Mouse (Mus musculus): ENCODE data around the gene Nom1. TPM values are rescaled to one million over a fixed set of nuclear protein-coding genes. Genes with fewer than 3 reads are reported as not detected.
"Not testable (repeated sequence)": the region's sequence is repeated elsewhere in the genome, so short reads cannot be mapped to it uniquely, and the experiment has no call there.

Gene Nom1
- polyA plus RNA-seq (2016; fragmentation: Nextera tagmentation; extraction: Ambion mirVana), result 35.1 and 40.6 TPM in 2 replicates

GRCm38 (mm10) chr5:29434228-29434871 is at the start of gene Nom1:
Gene Nom1 (plus strand): TSS chr5:29434664.
- DNase-seq (ENCODE audit: extremely low spot score, low spot score), result peak; percentile 90
- Histone ChIP-seq H3K36me3 (replicated peaks) (peaks cover 38% of the 10 kb centered on the region), H3K9me3 (no peaks in the 10 kb centered on the region), H3K27ac (peak within 1 kb of the TSS; percentile 88), H3K4me3 (peak within 1 kb of the TSS; percentile 98), H3K4me1 (peaks cover 27% of the 10 kb centered on the region), H3K27me3 (ENCODE audit: poor library complexity, severe bottlenecking) (no peaks in the 10 kb centered on the region; the same call in 1 of the 2 replicates)
- 5% methylated on average over 29 of the region's 29 CpGs for WGBS

- Histone ChIP-seq H3K27me3 (ENCODE audit: poor library complexity, severe bottlenecking) (no peaks in the 10 kb centered on the region), H3K4me1 (no peaks in the 10 kb centered on the region), H3K36me3 (replicated peaks) (no peaks in the 10 kb centered on the region), H3K27ac (no peak overlapping the region), H3K9me3 (no peaks in the 10 kb centered on the region), H3K4me3 (no peak overlapping the region)
- no peak for DNase-seq (ENCODE audit: extremely low spot score, low spot score)
- WGBS, result 47% methylated on average over 1 of the region's 1 CpGs
Observed at GRCm38 (mm10) chr5:29387591-29387990, 46.9 kb upstream of the Nom1 start.

- 62% methylated on average over 7 of the region's 7 CpGs for WGBS
- H3K4me1 ChIP-seq, result no peaks in the 10 kb centered on the region
- DNase-seq (ENCODE audit: extremely low spot score, low spot score), result no peak
- H3K27ac ChIP-seq, result no peak overlapping the region
- H3K9me3 ChIP-seq, result no peaks in the 10 kb centered on the region
- H3K4me3 ChIP-seq, result no peak overlapping the region
- no peaks in the 10 kb centered on the region for H3K27me3 ChIP-seq (ENCODE audit: poor library complexity, severe bottlenecking)
- H3K36me3 ChIP-seq (replicated peaks), result no peaks in the 10 kb centered on the region
Observed at GRCm38 (mm10) chr5:29388181-29388943, 46.1 kb upstream of the Nom1 start.

DNA sequence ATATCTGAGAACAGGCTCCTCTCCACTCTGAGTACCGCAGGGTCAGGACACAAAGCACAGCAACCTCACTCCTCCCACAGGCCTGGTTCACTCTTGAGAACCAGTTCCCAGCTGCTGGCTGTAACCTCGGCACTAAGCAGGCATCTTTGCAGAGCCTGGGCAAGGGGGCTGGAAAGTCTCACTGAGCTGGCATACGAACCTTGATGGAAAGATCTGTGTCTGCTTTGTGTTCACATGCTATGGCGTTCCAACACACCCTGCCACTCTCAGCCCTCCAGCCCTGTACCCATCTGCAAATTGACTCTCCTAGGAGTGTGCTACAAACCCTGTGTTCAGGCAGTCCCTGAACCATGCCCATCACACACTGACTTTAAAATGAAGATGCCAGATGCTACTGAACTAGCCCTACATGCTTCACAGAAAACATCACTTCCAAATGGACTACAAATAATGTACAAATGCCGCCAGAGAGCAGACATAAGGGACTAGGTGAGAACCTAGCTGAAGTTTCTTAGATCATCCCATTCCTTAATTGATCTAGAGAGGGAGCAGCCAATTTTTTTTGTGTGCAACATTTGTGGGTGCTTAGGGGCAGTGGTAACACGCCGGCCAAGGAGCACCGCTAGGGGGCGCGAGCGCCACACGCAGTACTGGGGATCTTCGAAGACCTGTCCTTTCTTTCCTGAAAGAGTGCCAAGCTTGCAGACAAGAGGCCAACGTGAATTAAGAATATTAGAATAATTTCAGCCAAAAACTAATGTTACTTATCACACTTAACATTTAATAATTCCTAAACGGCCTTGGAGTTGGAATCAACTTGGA is 45.3 kb upstream of the Nom1 start:
- peak; percentile 74 for DNase-seq (ENCODE audit: extremely low spot score, low spot score)
- Histone ChIP-seq H3K9me3 (no peaks in the 10 kb centered on the region), H3K4me1 (no peaks in the 10 kb centered on the region), H3K27me3 (ENCODE audit: poor library complexity, severe bottlenecking) (no peaks in the 10 kb centered on the region), H3K4me3 (no peak overlapping the region), H3K36me3 (replicated peaks) (no peaks in the 10 kb centered on the region), H3K27ac (no peak overlapping the region)
- whole genome bisulfite sequencing, result 22% methylated on average over 15 of the region's 15 CpGs

DNA sequence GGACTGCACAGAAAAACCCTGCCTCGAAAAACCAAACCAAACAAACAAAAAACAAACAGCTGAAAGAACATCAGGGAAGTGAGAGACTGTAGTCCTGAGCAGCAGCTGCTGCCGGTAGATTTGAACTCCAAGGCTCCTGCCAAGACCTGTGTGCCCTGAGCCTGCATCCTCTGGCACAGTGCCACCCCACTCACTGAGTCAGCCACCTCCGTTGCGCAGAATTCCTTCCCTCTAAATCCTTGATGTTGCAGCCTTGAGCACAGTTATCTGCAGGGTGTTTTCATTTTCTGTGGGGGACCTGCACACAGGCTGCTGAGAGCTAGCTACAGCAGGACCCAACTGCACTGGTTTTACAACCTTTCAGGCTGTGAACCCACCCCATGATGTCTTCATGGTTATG is 36.0 kb upstream of the Nom1 start:
- H3K27ac ChIP-seq, result no peak overlapping the region
- no peaks in the 10 kb centered on the region for H3K27me3 ChIP-seq (ENCODE audit: poor library complexity, severe bottlenecking)
- H3K4me3 ChIP-seq, result no peak overlapping the region
- no peak for DNase-seq (ENCODE audit: extremely low spot score, low spot score)
- H3K36me3 ChIP-seq (replicated peaks), result no peaks in the 10 kb centered on the region
- no peaks in the 10 kb centered on the region for H3K4me1 ChIP-seq
- no peaks in the 10 kb centered on the region; the same call in 1 of the 2 replicates for H3K9me3 ChIP-seq
- 80% methylated on average over 4 of the region's 4 CpGs for WGBS

- Histone ChIP-seq H3K27me3 (ENCODE audit: poor library complexity, severe bottlenecking) (no peaks in the 10 kb centered on the region), H3K36me3 (replicated peaks) (no peaks in the 10 kb centered on the region), H3K4me3 (no peak overlapping the region), H3K9me3 (no peaks in the 10 kb centered on the region), H3K27ac (no peak overlapping the region), H3K4me1 (no peaks in the 10 kb centered on the region)
- DNase-seq (ENCODE audit: extremely low spot score, low spot score), result no peak
Observed at GRCm38 (mm10) chr5:29410854-29411253, 23.6 kb upstream of the Nom1 start.

DNA sequence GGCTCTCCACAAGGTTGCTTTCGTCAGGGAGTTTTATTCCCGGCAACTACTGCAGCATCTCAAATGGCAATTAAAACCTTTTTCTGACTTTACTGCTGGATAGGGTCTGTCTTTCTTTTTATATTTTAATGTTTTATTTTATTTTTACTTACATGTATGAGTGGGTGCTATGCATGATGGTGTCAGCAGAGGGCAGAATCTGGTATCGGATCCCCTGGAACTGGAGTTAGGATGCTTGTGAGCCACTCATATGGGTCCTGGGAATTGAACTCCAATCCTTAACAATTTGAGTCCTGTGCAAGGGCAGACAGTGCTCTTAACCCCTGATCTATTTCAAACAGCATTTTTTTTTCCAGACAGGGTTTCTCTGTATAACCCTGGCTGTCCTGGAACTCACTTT is 21.4 kb upstream of the Nom1 start:
- Histone ChIP-seq H3K9me3 (no peaks in the 10 kb centered on the region), H3K27me3 (ENCODE audit: poor library complexity, severe bottlenecking) (no peaks in the 10 kb centered on the region), H3K27ac (no peak overlapping the region), H3K4me1 (no peaks in the 10 kb centered on the region), H3K36me3 (replicated peaks) (no peaks in the 10 kb centered on the region), H3K4me3 (no peak overlapping the region)
- no peak for DNase-seq (ENCODE audit: extremely low spot score, low spot score)
- WGBS, result 81% methylated on average over 3 of the region's 3 CpGs

GRCm38 (mm10) chr5:29423330-29423729 is 11.1 kb upstream of the Nom1 start:
- WGBS, result 67% methylated on average over 3 of the region's 3 CpGs
- not testable (repeated sequence) for H3K4me3 ChIP-seq; H3K4me1 ChIP-seq; H3K27me3 ChIP-seq (ENCODE audit: poor library complexity, severe bottlenecking); H3K27ac ChIP-seq; H3K36me3 ChIP-seq (replicated peaks); DNase-seq (ENCODE audit: extremely low spot score, low spot score); H3K9me3 ChIP-seq

- Histone ChIP-seq H3K36me3 (replicated peaks) (peaks cover 43% of the 10 kb centered on the region), H3K4me3 (peak overlapping the region; percentile 98), H3K9me3 (no peaks in the 10 kb centered on the region), H3K27me3 (ENCODE audit: poor library complexity, severe bottlenecking) (no peaks in the 10 kb centered on the region; the same call in 1 of the 2 replicates), H3K4me1 (peaks cover 27% of the 10 kb centered on the region), H3K27ac (peak overlapping the region; percentile 88)
- under 1% methylated on average over 48 of the region's 48 CpGs for WGBS
- no peak for DNase-seq (ENCODE audit: extremely low spot score, low spot score)
Observed at GRCm38 (mm10) chr5:29434872-29435358, 451 bp downstream of the Nom1 start.

DNA sequence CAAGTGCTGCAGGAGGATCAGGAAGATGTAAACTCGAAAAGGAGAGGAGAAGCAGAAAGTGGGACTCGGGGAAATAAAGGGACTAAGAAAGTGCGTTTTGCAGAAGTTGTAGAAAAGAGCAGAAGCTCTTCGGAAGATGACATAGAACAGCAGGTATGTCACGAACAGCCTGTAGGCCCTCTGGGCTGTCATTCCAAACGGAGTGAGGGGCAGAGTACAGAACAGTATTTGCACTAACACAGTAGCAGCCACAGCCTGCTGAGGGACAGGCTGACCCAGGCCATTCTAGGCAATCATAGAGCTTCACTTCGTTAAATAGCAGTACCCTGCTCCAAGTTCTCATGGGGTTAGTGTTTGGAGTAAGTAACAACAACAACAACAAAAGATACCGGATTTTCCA is 1.0 kb downstream of the Nom1 start:
- WGBS, result 48% methylated on average over 8 of the region's 8 CpGs
- H3K27ac ChIP-seq, result peak overlapping the region; percentile 88
- peak overlapping the region; percentile 98 for H3K4me3 ChIP-seq
- peaks cover 49% of the 10 kb centered on the region for H3K36me3 ChIP-seq (replicated peaks)
- H3K9me3 ChIP-seq, result no peaks in the 10 kb centered on the region
- peaks cover 27% of the 10 kb centered on the region for H3K4me1 ChIP-seq
- no peak for DNase-seq (ENCODE audit: extremely low spot score, low spot score)
- H3K27me3 ChIP-seq (ENCODE audit: poor library complexity, severe bottlenecking), result no peaks in the 10 kb centered on the region; the same call in 1 of the 2 replicates

DNA sequence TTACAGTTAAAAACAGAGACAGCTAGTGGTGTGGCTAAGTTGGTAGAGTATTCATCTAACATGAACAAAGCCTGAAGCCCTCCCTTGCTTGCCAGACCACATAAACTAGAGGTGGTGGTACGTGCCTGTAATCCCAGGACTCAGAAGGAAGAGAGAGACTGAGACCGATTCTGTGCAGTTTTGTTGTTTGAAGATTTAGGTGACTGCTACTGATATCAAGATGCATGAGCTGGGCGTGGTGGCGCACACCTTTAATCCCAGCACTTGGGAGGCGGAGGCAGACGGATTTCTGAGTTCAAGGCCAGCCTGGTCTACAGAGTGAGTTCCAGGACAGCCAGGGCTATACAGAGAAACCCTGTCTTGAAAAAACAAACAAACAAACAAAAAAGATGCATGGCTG is 2.3 kb downstream of the Nom1 start:
- 89% methylated on average over 6 of the region's 6 CpGs for WGBS
- DNase-seq (ENCODE audit: extremely low spot score, low spot score); H3K9me3 ChIP-seq; H3K27me3 ChIP-seq (ENCODE audit: poor library complexity, severe bottlenecking); H3K27ac ChIP-seq: not testable (repeated sequence)
- Histone ChIP-seq H3K4me3 (peak overlapping the region; percentile 98; the same call in 1 of the 2 replicates), H3K4me1 (peaks cover 27% of the 10 kb centered on the region), H3K36me3 (replicated peaks) (peaks cover 61% of the 10 kb centered on the region)

GRCm38 (mm10) chr5:29445275-29445674 is 10.8 kb downstream of the Nom1 start:
- Histone ChIP-seq H3K27me3 (ENCODE audit: poor library complexity, severe bottlenecking) (no peaks in the 10 kb centered on the region), H3K36me3 (replicated peaks) (peaks cover 98% of the 10 kb centered on the region), H3K4me3 (no peak overlapping the region), H3K4me1 (no peaks in the 10 kb centered on the region), H3K9me3 (no peaks in the 10 kb centered on the region), H3K27ac (no peak overlapping the region)
- DNase-seq (ENCODE audit: extremely low spot score, low spot score), result peak; percentile 6
- WGBS, result 94% methylated on average over 2 of the region's 2 CpGs

Data from forebrain, embryonic 10.5 days (tissue).